Mouse (Mus musculus) cerebellum, adult 2 months (tissue): Measurements from ENCODE around the gene Itm2c.

ENCODE experiments used
- CTCF ChIP-seq: fragments of 200-500 bp; IDR thresholded peaks from 2 replicates; pipeline ENCODE4 v1.5.1; 2011; ENCODE audit warnings: low read depth, mild to moderate bottlenecking, control low read depth, low read length, moderate library complexity, borderline replicate concordance; ENCODE audit not compliant: insufficient read depth
- POLR2A ChIP-seq: fragments of 200-500 bp; IDR thresholded peaks from 2 replicates; pipeline ENCODE4 v1.6.1; 2011; ENCODE audit warnings: low read length, control low read depth, borderline replicate concordance; ENCODE audit not compliant: insufficient read depth

- TF ChIP-seq CTCF, result no peak
- no peak for TF ChIP-seq POLR2A
These were observed 3.0 kb downstream of the Itm2c start for GRCm38 (mm10) chr1:85896781-85897700.
